Mouse (Mus musculus) CH12.LX (cell line): Measurements from ENCODE around the gene Camkk2. TPM values are rescaled to one million over a fixed set of nuclear protein-coding genes. Genes with fewer than 3 reads are reported as not detected.

Experiments used
- DNase-seq: peaks from one replicate; pipeline ENCODE4 v3.0.0-alpha.2; 2013; ENCODE audit errors: extremely low read depth
- H3K27ac ChIP-seq: 2 replicates; pipeline ENCODE4 v1.5.1; 2012; ENCODE audit warnings: low read depth, mild to moderate bottlenecking, control low read depth, moderate library complexity; ENCODE audit not compliant: insufficient read depth
- H3K27me3 ChIP-seq: replicated peaks from 2 replicates; pipeline ENCODE3; 2012; ENCODE audit warnings: inconsistent platforms
- H3K36me3 ChIP-seq, 2 experiments: replicated peaks in 1 of 2; 2 replicates each; pipeline versions ENCODE3 to v1.6.1; 2012; ENCODE audit warnings: inconsistent platforms in 1 of 2, low read length in 1 of 2, mild to moderate bottlenecking in 1 of 2, mixed read lengths in 1 of 2, moderate library complexity in 1 of 2; ENCODE audit not compliant: control insufficient read depth in 1 of 2, insufficient read depth in 1 of 2
- H3K4me1 ChIP-seq, 2 experiments: 2 replicates each; pipeline ENCODE4 v1.6.1; 2012; ENCODE audit warnings: inconsistent platforms in 1 of 2, moderate library complexity in 1 of 2; ENCODE audit not compliant: insufficient read depth in 2 of 2, control insufficient read depth in 1 of 2
- H3K4me2 ChIP-seq: 2 replicates; pipeline ENCODE4 v1.6.1; 2012; ENCODE audit warnings: low read depth, mild to moderate bottlenecking, control low read depth; ENCODE audit not compliant: poor library complexity, insufficient read depth, severe bottlenecking
- H3K4me3 ChIP-seq, 3 experiments: fragments of 150-350 bp in 1 of 3; sonication (generic) in 1 of 3; replicated peaks in 1 of 3; 2 replicates each; pipeline versions ENCODE3 to v1.5.1; 2011 to 2012; ENCODE audit warnings: low read depth in 2 of 3, low read length in 2 of 3, mild to moderate bottlenecking in 2 of 3, moderate library complexity in 2 of 3, control low read depth in 1 of 3, improper control_type of control experiment in 1 of 3, inconsistent platforms in 1 of 3, mixed read lengths in 1 of 3; ENCODE audit not compliant: poor library complexity in 1 of 3
- H3K79me2 ChIP-seq: replicated peaks from 2 replicates; pipeline ENCODE4 v1.6.1; 2012; ENCODE audit warnings: mild to moderate bottlenecking, moderate library complexity; ENCODE audit not compliant: control insufficient read depth, poor library complexity, insufficient read depth, severe bottlenecking; ENCODE audit errors: extremely low read depth
- H3K9ac ChIP-seq: 2 replicates; pipeline ENCODE4 v1.6.1; 2012; ENCODE audit warnings: low read depth, mild to moderate bottlenecking, control low read depth, moderate library complexity; ENCODE audit not compliant: insufficient read depth
- H3K9me3 ChIP-seq: replicated peaks from 2 replicates; pipeline ENCODE3; 2012; ENCODE audit warnings: low read length, inconsistent platforms, mixed read lengths
- BHLHE40 ChIP-seq: IDR thresholded peaks from 2 replicates; pipeline ENCODE4 v1.6.1; 2011; ENCODE audit warnings: mild to moderate bottlenecking, low read depth, low read length, improper control_type of control experiment
- CHD2 ChIP-seq: IDR thresholded peaks from 2 replicates; pipeline ENCODE4 v1.6.1; 2011; ENCODE audit warnings: low read length, improper control_type of control experiment
- CTCF ChIP-seq, 2 experiments: IDR thresholded peaks in 1 of 2; conservative IDR thresholded peaks in 1 of 2; 2 replicates each; pipeline ENCODE4 v1.5.1; 2011 to 2012; ENCODE audit warnings: low read depth in 2 of 2, low read length in 2 of 2, improper control_type of control experiment in 1 of 2, inconsistent platforms in 1 of 2, mild to moderate bottlenecking in 1 of 2, moderate library complexity in 1 of 2
- ELF1 ChIP-seq: IDR thresholded peaks from 2 replicates; pipeline ENCODE4 v1.6.1; 2014; ENCODE audit warnings: low read depth, mild to moderate bottlenecking, inconsistent platforms, low read length, improper control_type of control experiment
- ETS1 ChIP-seq: conservative IDR thresholded peaks from 2 replicates; pipeline ENCODE4 v1.6.1; 2012; ENCODE audit warnings: low read depth, mild to moderate bottlenecking, inconsistent platforms, low read length, improper control_type of control experiment, moderate library complexity
- GABPA ChIP-seq: IDR thresholded peaks from 2 replicates; pipeline ENCODE4 v1.6.1; 2012; ENCODE audit warnings: low read depth, low read length, improper control_type of control experiment, inconsistent platforms; ENCODE audit not compliant: insufficient replicate concordance
- IRF4 ChIP-seq: IDR thresholded peaks from 2 replicates; pipeline ENCODE4 v1.6.1; 2014; ENCODE audit warnings: low read depth, mild to moderate bottlenecking, inconsistent platforms, low read length, improper control_type of control experiment
- JUN ChIP-seq: IDR thresholded peaks from 2 replicates; pipeline ENCODE4 v1.6.1; 2011; ENCODE audit warnings: low read depth, mild to moderate bottlenecking, low read length, improper control_type of control experiment, moderate library complexity; ENCODE audit not compliant: insufficient read depth
- KAT2A ChIP-seq: IDR thresholded peaks from 2 replicates; pipeline ENCODE4 v1.6.1; 2012; ENCODE audit warnings: low read length, improper control_type of control experiment, inconsistent platforms; ENCODE audit not compliant: insufficient replicate concordance
- MAZ ChIP-seq: IDR thresholded peaks from 2 replicates; pipeline ENCODE4 v1.6.1; 2012; ENCODE audit warnings: low read depth, mild to moderate bottlenecking, inconsistent platforms, low read length, improper control_type of control experiment, moderate library complexity
- MEF2A ChIP-seq: IDR thresholded peaks from 2 replicates; pipeline ENCODE4 v1.6.1; 2014; ENCODE audit warnings: low read depth, mild to moderate bottlenecking, inconsistent platforms, low read length, improper control_type of control experiment, borderline replicate concordance
- MXI1 ChIP-seq: IDR thresholded peaks from 2 replicates; pipeline ENCODE4 v1.6.1; 2011; ENCODE audit warnings: mild to moderate bottlenecking, low read depth, low read length, improper control_type of control experiment
- NELFE ChIP-seq: IDR thresholded peaks from 2 replicates; pipeline ENCODE4 v1.6.1; 2011; ENCODE audit warnings: low read depth, low read length, improper control_type of control experiment
- NRF1 ChIP-seq: IDR thresholded peaks from 2 replicates; pipeline ENCODE4 v1.6.1; 2014; ENCODE audit warnings: low read depth, mild to moderate bottlenecking, inconsistent platforms, low read length, improper control_type of control experiment, moderate library complexity
- PAX5 ChIP-seq: IDR thresholded peaks from 2 replicates; pipeline ENCODE4 v1.6.1; 2012; ENCODE audit warnings: low read length, inconsistent platforms, mixed read lengths
- POLR2A ChIP-seq: IDR thresholded peaks from 2 replicates; pipeline ENCODE4 v1.6.1; 2011; ENCODE audit warnings: low read depth, mild to moderate bottlenecking, improper control_type of control experiment, low read length
- SIN3A ChIP-seq: IDR thresholded peaks from 2 replicates; pipeline ENCODE4 v1.6.1; 2012; ENCODE audit warnings: low read length, improper control_type of control experiment, inconsistent platforms
- SMC3 ChIP-seq: IDR thresholded peaks from 2 replicates; pipeline ENCODE4 v1.6.1; 2011; ENCODE audit warnings: low read depth, low read length, improper control_type of control experiment
- TBP ChIP-seq: conservative IDR thresholded peaks from 2 replicates; pipeline ENCODE4 v1.6.1; 2011; ENCODE audit warnings: low read depth, low read length, improper control_type of control experiment
- UBTF ChIP-seq: IDR thresholded peaks from 2 replicates; pipeline ENCODE4 v1.6.1; 2012; ENCODE audit warnings: low read depth, mild to moderate bottlenecking, inconsistent platforms, low read length, improper control_type of control experiment, moderate library complexity
- USF2 ChIP-seq: conservative IDR thresholded peaks from 2 replicates; pipeline ENCODE4 v1.6.1; 2011; ENCODE audit warnings: low read depth, low read length, improper control_type of control experiment
- ZKSCAN1 ChIP-seq: IDR thresholded peaks from 2 replicates; pipeline ENCODE4 v1.6.1; 2012; ENCODE audit warnings: low read depth, inconsistent platforms, low read length, improper control_type of control experiment, borderline replicate concordance
- ZNF384 ChIP-seq: IDR thresholded peaks from 2 replicates; pipeline ENCODE4 v1.6.1; 2012; ENCODE audit warnings: low read depth, low read length, improper control_type of control experiment, inconsistent platforms
- dilution Hi-C: fragments of 300-500 bp; cut with MboI; formaldehyde crosslinking; loops from 2 replicates; pipeline ENCODE4 v1.14.3; 2020; ENCODE audit warnings: low sequenced_read_pairs; ENCODE audit not compliant: extremely low pct_unique_long_range_greater_than_20kb, extremely low pct_ligation_motif_present
- in situ Hi-C: fragments of 300-500 bp; cut with MboI; formaldehyde crosslinking; loops from 3 replicates; pipeline ENCODE4 v1.14.3; 2019; ENCODE audit warnings: low sequenced_read_pairs, low pct_ligation_motif_present, low pct_unique_long_range_greater_than_20kb, mixed read lengths
- polyA plus RNA-seq: library from polyadenylated mRNA; unstranded; fragments of >175 nt; gene quantifications from 2 replicates; pipeline ENCODE4 v1.2.1, GENCODE M21; 2012; ENCODE audit warnings: low read depth; ENCODE audit not compliant: insufficient read length
- total RNA-seq, 2 experiments: library from RNA; depleted of rRNA; stranded (reverse); fragments of 300-350 nt in 1 of 2; fragments of >200 nt in 1 of 2; gene quantifications; 2 replicates each; pipeline ENCODE4 v1.2.3; 2012 to 2014

Gene Camkk2
- total and polyA plus RNA-seq, 3 experiments = 8.6 to 12.7 (median 12.3) TPM

DNA sequence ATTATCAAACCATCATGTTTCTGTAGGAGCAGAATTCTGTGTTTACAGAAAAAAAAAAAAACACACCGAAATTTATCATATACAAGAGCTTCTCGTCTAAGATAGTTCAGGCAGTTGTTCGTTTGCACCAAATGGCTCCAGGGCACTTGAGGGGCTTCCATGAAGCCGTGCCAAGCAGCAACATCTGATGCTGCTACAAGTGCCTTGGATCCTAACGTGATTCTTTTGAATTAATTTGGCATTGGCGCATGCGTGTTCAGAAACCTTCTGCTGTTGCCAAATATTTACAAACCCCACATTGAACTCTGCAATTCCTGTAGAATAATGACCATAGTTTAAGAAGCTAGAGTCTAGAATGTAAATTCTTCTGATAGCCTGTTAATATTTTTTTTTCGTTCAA, 83.7 kb downstream of the Camkk2 start:
- TF ChIP-seq BHLHE40 (no peak), NRF1 (no peak), ETS1 (no peak), ELF1 (no peak), KAT2A (no peak), PAX5 (no peak), UBTF (no peak), MAZ (no peak), CTCF (conservative IDR thresholded peaks at IDR 0.05 in 1 of 2, IDR thresholded peaks at IDR 0.05 in 1 of 2; ENCODE audit: low read depth in 2 of 2, low read length in 2 of 2) (no peak), JUN (no peak), MEF2A (no peak), GABPA (no peak), SMC3 (no peak), USF2 (no peak), MXI1 (no peak), CHD2 (no peak), POLR2A (no peak), ZKSCAN1 (no peak)
- TF ChIP-seq, all 38 proteins: peak for 0
- peaks cover 6 to 15% of the 10 kb centered on the region in 2 experiments for H3K4me1 ChIP-seq
- no peak overlapping the region for H3K9ac ChIP-seq
- H3K36me3 ChIP-seq = no peaks in the 10 kb centered on the region
- no peaks in the 10 kb centered on the region for H3K27me3 ChIP-seq
- dilution Hi-C loops = no loop called here
- no peaks in the 10 kb centered on the region for H3K9me3 ChIP-seq
- H3K79me2 ChIP-seq = no peaks in the 10 kb centered on the region
- in situ Hi-C loops = no loop called here
- H3K27ac ChIP-seq = no peak overlapping the region
- no peak overlapping the region for H3K4me2 ChIP-seq
- DNase-seq = no peak
- no peak overlapping the region for H3K4me3 ChIP-seq

GRCm38 (mm10) chr5:122693431-122694207, 85.6 kb downstream of the Camkk2 start:
- dilution Hi-C loops = no loop called here

More at GRCm38 (mm10) chr5:122693431-122694207, 85.6 kb downstream of the Camkk2 start:
- TF ChIP-seq NELFE (no peak), UBTF (no peak), TBP (no peak), POLR2A (no peak), ZNF384 (no peak), CHD2 (no peak), IRF4 (no peak), SIN3A (no peak)
- Histone ChIP-seq H3K9me3 (no peaks in the 10 kb centered on the region), H3K36me3 (no peaks in the 10 kb centered on the region), H3K4me2 (no peak overlapping the region), H3K27ac (no peak overlapping the region), H3K27me3 (no peaks in the 10 kb centered on the region), H3K79me2 (no peaks in the 10 kb centered on the region), H3K4me3 (no peak overlapping the region), H3K4me1 (peaks cover 0 to 12% of the 10 kb centered on the region in 2 experiments; a peak in 2 of 4 replicates), H3K9ac (no peak overlapping the region)
- in situ Hi-C loops = no loop called here
- DNase-seq = no peak
